Mouse (Mus musculus) spleen, postnatal 4 days (tissue): Measurements from ENCODE around the gene Fbxo11.
"Not testable (repeated sequence)": the region's sequence is repeated elsewhere in the genome, so short reads cannot be mapped to it uniquely, and the experiment has no call there.

Experiments
- DNase-seq, 2 experiments: peaks; one replicate each; pipeline ENCODE4 v3.0.0; 2022; ENCODE audit warnings: low spot score in 2 of 2

The Fbxo11 gene

GRCm38 (mm10) chr17:88014456-88014855 lies 50.6 kb downstream of the Fbxo11 start:
- no peak for DNase-seq

GRCm38 (mm10) chr17:88006956-88007355 lies 58.1 kb downstream of the Fbxo11 start:
- DNase-seq: no peak

- no peak for DNase-seq
Observed at GRCm38 (mm10) chr17:88004892-88005291, 60.2 kb downstream of the Fbxo11 start.

- DNase-seq: no peak
Observed at GRCm38 (mm10) chr17:87997808-87998207, 67.3 kb downstream of the Fbxo11 start.

GRCm38 (mm10) chr17:87993338-87993737 lies 71.8 kb downstream of the Fbxo11 start:
- DNase-seq: no peak

GRCm38 (mm10) chr17:87992154-87992553 lies 72.9 kb downstream of the Fbxo11 start:
- no peak for DNase-seq

- no peak for DNase-seq
Observed at GRCm38 (mm10) chr17:87987507-87987906, 77.6 kb downstream of the Fbxo11 start.

GRCm38 (mm10) chr17:87985916-87986315 lies 79.2 kb downstream of the Fbxo11 start:
- DNase-seq: no peak

GRCm38 (mm10) chr17:87984440-87985214 lies 80.5 kb downstream of the Fbxo11 start:
- DNase-seq: no peak

GRCm38 (mm10) chr17:87983313-87983712 lies 81.8 kb downstream of the Fbxo11 start:
- no peak for DNase-seq

GRCm38 (mm10) chr17:87982112-87982511 lies 83.0 kb downstream of the Fbxo11 start:
- no peak for DNase-seq

GRCm38 (mm10) chr17:87979696-87980095 lies 85.4 kb downstream of the Fbxo11 start:
- not testable (repeated sequence) for DNase-seq

GRCm38 (mm10) chr17:87976927-87977326 lies 88.2 kb downstream of the Fbxo11 start:
- not testable (repeated sequence) for DNase-seq

- DNase-seq: peak in 1 of 2 experiments; percentile 19
Observed at GRCm38 (mm10) chr17:87976154-87976806, 88.8 kb downstream of the Fbxo11 start.

- peak; percentile 75 to 88 for DNase-seq
Observed at GRCm38 (mm10) chr17:87975229-87975853, 89.8 kb downstream of the Fbxo11 start.

- DNase-seq: peak; percentile 86 to 92
Observed at GRCm38 (mm10) chr17:87974629-87975228, 90.4 kb downstream of the Fbxo11 start, which contains the start of gene Msh6. Msh6 (plus strand) TSS chr17:87975062.

- no peak for DNase-seq
Observed at GRCm38 (mm10) chr17:87973261-87974167, 91.6 kb downstream of the Fbxo11 start.

- DNase-seq: no peak
Observed at GRCm38 (mm10) chr17:87972856-87973255, 92.2 kb downstream of the Fbxo11 start.

- DNase-seq: not testable (repeated sequence)
Observed at GRCm38 (mm10) chr17:87971696-87972591, 93.1 kb downstream of the Fbxo11 start.

- not testable (repeated sequence) for DNase-seq
Observed at GRCm38 (mm10) chr17:87968483-87968926, 96.6 kb downstream of the Fbxo11 start.
